Mouse (Mus musculus) heart, embryonic 10.5 days (tissue): Measurements from ENCODE around the gene Chpf2. TPM values are rescaled to one million over a fixed set of nuclear protein-coding genes. Genes with fewer than 3 reads are reported as not detected.

Experiments used
- DNase-seq: peaks from one replicate; pipeline ENCODE4 v3.0.0-alpha.2; 2017; ENCODE audit warnings: low spot score
- H3K27ac ChIP-seq: fragments of 300-500 bp; sonication (generic); 2 replicates; pipeline ENCODE4 v1.5.1; 2016; ENCODE audit warnings: mild to moderate bottlenecking
- H3K27me3 ChIP-seq: fragments of 300-500 bp; sonication (generic); 2 replicates; pipeline ENCODE4 v1.6.1; 2016; ENCODE audit warnings: mild to moderate bottlenecking; ENCODE audit not compliant: poor library complexity, insufficient read depth, severe bottlenecking
- H3K36me3 ChIP-seq: fragments of 300-500 bp; sonication (generic); 2 replicates; pipeline ENCODE4 v1.6.1; 2016; ENCODE audit warnings: mild to moderate bottlenecking, moderate library complexity
- H3K4me1 ChIP-seq: fragments of 300-500 bp; sonication (generic); 2 replicates; pipeline ENCODE4 v1.6.1; 2016; ENCODE audit warnings: mild to moderate bottlenecking
- H3K4me3 ChIP-seq: fragments of 300-500 bp; sonication (generic); 2 replicates; pipeline ENCODE4 v1.5.1; 2016; ENCODE audit warnings: mild to moderate bottlenecking, moderate library complexity
- H3K9me3 ChIP-seq: fragments of 300-500 bp; sonication (generic); 2 replicates; pipeline ENCODE4 v1.6.1; 2016; ENCODE audit warnings: mild to moderate bottlenecking, moderate library complexity
- WGBS: fragments of 180-500 bp; shearing (Covaris S2); methylation state at CpG from one replicate; pipeline ENCODE4 v1.1.7; 2016; 5-methylcytosine and 5-hydroxymethylcytosine counted together
- polyA plus RNA-seq: library from polyadenylated mRNA; unstranded; fragments of >200 nt; fragmentation: Nextera tagmentation; extraction: Ambion mirVana; gene quantifications from 2 replicates; pipeline ENCODE4 v1.2.1, GENCODE M21; 2016

Chpf2 gene
- polyA plus RNA-seq, 1 experiment from 2014 or later, result 19.1 TPM

GRCm38 (mm10) chr5:24594346-24594745 lies 7.8 kb downstream of the Chpf2 start:
- Histone ChIP-seq H3K4me3 (no peak overlapping the region), H3K36me3 (peaks cover 76% of the 10 kb centered on the region), H3K9me3 (no peaks in the 10 kb centered on the region), H3K27me3 (peaks cover 11% of the 10 kb centered on the region; the same call in 1 of the 2 replicates), H3K4me1 (peaks cover 63% of the 10 kb centered on the region), H3K27ac (no peak overlapping the region)
- no peak for DNase-seq
- WGBS, result 88% methylated on average over 5 of the region's 5 CpGs

- Histone ChIP-seq H3K4me1 (peaks cover 70% of the 10 kb centered on the region), H3K27ac (no peak overlapping the region), H3K9me3 (no peaks in the 10 kb centered on the region), H3K4me3 (no peak overlapping the region), H3K27me3 (peaks cover 18% of the 10 kb centered on the region; the same call in 1 of the 2 replicates), H3K36me3 (peaks cover 66% of the 10 kb centered on the region)
- DNase-seq, result no peak
- WGBS, result 90% methylated on average over 5 of the region's 5 CpGs
Measured at GRCm38 (mm10) chr5:24595261-24595660, 8.7 kb downstream of the Chpf2 start.

GRCm38 (mm10) chr5:24595786-24596380 lies 9.3 kb downstream of the Chpf2 start:
- H3K9me3 ChIP-seq, result no peaks in the 10 kb centered on the region
- H3K4me3 ChIP-seq, result no peak overlapping the region
- WGBS, result 78% methylated on average over 14 of the region's 14 CpGs
- no peak overlapping the region for H3K27ac ChIP-seq
- H3K27me3 ChIP-seq, result peaks cover 25% of the 10 kb centered on the region; the same call in 1 of the 2 replicates
- H3K4me1 ChIP-seq, result peaks cover 72% of the 10 kb centered on the region
- H3K36me3 ChIP-seq, result peaks cover 62% of the 10 kb centered on the region
- no peak for DNase-seq

- peaks cover 54% of the 10 kb centered on the region for H3K36me3 ChIP-seq
Measured at GRCm38 (mm10) chr5:24596519-24597171, 10.1 kb downstream of the Chpf2 start.

GRCm38 (mm10) chr5:24597221-24597728 lies 10.7 kb downstream of the Chpf2 start:
- H3K36me3 ChIP-seq, result peaks cover 48% of the 10 kb centered on the region
- WGBS, result 60% methylated on average over 2 of the region's 2 CpGs

More at GRCm38 (mm10) chr5:24596519-24597171, 10.1 kb downstream of the Chpf2 start:
- Histone ChIP-seq H3K27me3 (peaks cover 29% of the 10 kb centered on the region; the same call in 1 of the 2 replicates), H3K9me3 (no peaks in the 10 kb centered on the region), H3K4me3 (no peak overlapping the region), H3K27ac (no peak overlapping the region), H3K4me1 (peaks cover 70% of the 10 kb centered on the region)
- 54% methylated on average over 11 of the region's 11 CpGs for WGBS
- no peak for DNase-seq

GRCm38 (mm10) chr5:24597901-24598569 lies 11.5 kb downstream of the Chpf2 start:
- H3K4me3 ChIP-seq, result peak overlapping the region; percentile 68
- peak overlapping the region; percentile 86 for H3K27ac ChIP-seq
- 28% methylated on average over 15 of the region's 15 CpGs for WGBS
- H3K36me3 ChIP-seq, result peaks cover 40% of the 10 kb centered on the region
- H3K9me3 ChIP-seq, result no peaks in the 10 kb centered on the region
- H3K27me3 ChIP-seq, result peaks cover 29% of the 10 kb centered on the region; the same call in 1 of the 2 replicates
- H3K4me1 ChIP-seq, result peaks cover 70% of the 10 kb centered on the region
- no peak for DNase-seq

More at GRCm38 (mm10) chr5:24597221-24597728, 10.7 kb downstream of the Chpf2 start:
- peaks cover 29% of the 10 kb centered on the region; the same call in 1 of the 2 replicates for H3K27me3 ChIP-seq
- no peak for DNase-seq
- H3K27ac ChIP-seq, result no peak overlapping the region
- H3K9me3 ChIP-seq, result no peaks in the 10 kb centered on the region
- H3K4me3 ChIP-seq, result no peak overlapping the region
- peaks cover 70% of the 10 kb centered on the region for H3K4me1 ChIP-seq

GRCm38 (mm10) chr5:24598570-24599006 lies 12.0 kb downstream of the Chpf2 start:
- 1% methylated on average over 41 of the region's 41 CpGs for WGBS
- Histone ChIP-seq H3K4me1 (peaks cover 70% of the 10 kb centered on the region), H3K4me3 (peak overlapping the region; percentile 68), H3K9me3 (no peaks in the 10 kb centered on the region), H3K27me3 (peaks cover 29% of the 10 kb centered on the region; the same call in 1 of the 2 replicates), H3K36me3 (peaks cover 35% of the 10 kb centered on the region), H3K27ac (peak overlapping the region; percentile 86)
- DNase-seq, result no peak

GRCm38 (mm10) chr5:24599137-24599536 lies 12.6 kb downstream of the Chpf2 start:
- H3K9me3 ChIP-seq, result no peaks in the 10 kb centered on the region
- peaks cover 29% of the 10 kb centered on the region; the same call in 1 of the 2 replicates for H3K27me3 ChIP-seq
- no peak for DNase-seq
- peak overlapping the region; percentile 68 for H3K4me3 ChIP-seq
- 11% methylated on average over 8 of the region's 8 CpGs for WGBS
- H3K36me3 ChIP-seq, result peaks cover 29% of the 10 kb centered on the region
- peaks cover 74% of the 10 kb centered on the region for H3K4me1 ChIP-seq
- H3K27ac ChIP-seq, result peak overlapping the region; percentile 86

GRCm38 (mm10) chr5:24600236-24600635 lies 13.7 kb downstream of the Chpf2 start:
- Histone ChIP-seq H3K4me3 (peak overlapping the region; percentile 83), H3K36me3 (peaks cover 18% of the 10 kb centered on the region), H3K27me3 (peaks cover 29% of the 10 kb centered on the region; the same call in 1 of the 2 replicates), H3K4me1 (peaks cover 83% of the 10 kb centered on the region), H3K27ac (peak overlapping the region; percentile 99), H3K9me3 (no peaks in the 10 kb centered on the region)
- DNase-seq, result no peak
- WGBS, result 48% methylated on average over 2 of the region's 2 CpGs

- Histone ChIP-seq H3K4me1 (peaks cover 92% of the 10 kb centered on the region), H3K27me3 (peaks cover 29% of the 10 kb centered on the region; the same call in 1 of the 2 replicates), H3K9me3 (no peaks in the 10 kb centered on the region), H3K27ac (peak overlapping the region; percentile 99), H3K4me3 (peak overlapping the region; percentile 83), H3K36me3 (peaks cover 8% of the 10 kb centered on the region; the same call in 1 of the 2 replicates)
- DNase-seq, result no peak
- under 1% methylated on average over 33 of the region's 33 CpGs for WGBS
Measured at GRCm38 (mm10) chr5:24601071-24601835, 14.7 kb downstream of the Chpf2 start.

- Histone ChIP-seq H3K9me3 (no peaks in the 10 kb centered on the region), H3K4me3 (peak overlapping the region; percentile 83), H3K36me3 (0 out of 2 replicates have a peak, but pooled peaks cover under 1% of the 10 kb centered on the region), H3K27ac (peak overlapping the region; percentile 99), H3K4me1 (peaks cover 92% of the 10 kb centered on the region), H3K27me3 (peaks cover 29% of the 10 kb centered on the region; the same call in 1 of the 2 replicates)
- WGBS, result under 1% methylated on average over 62 of the region's 73 CpGs
- no peak for DNase-seq
Measured at GRCm38 (mm10) chr5:24601911-24602750, 15.6 kb downstream of the Chpf2 start.
